Mouse (Mus musculus): Measurements from ENCODE around the gene Gm9887.

- TF ChIP-seq MAFK (IDR thresholded peaks at IDR 0.05; ENCODE audit: borderline replicate concordance, low read depth, low read length) (no peak), CTCF (IDR thresholded peaks at IDR 0.05 in 2 of 3, conservative IDR thresholded peaks at IDR 0.05 in 1 of 3; ENCODE audit: control insufficient read depth in 1 of 3, insufficient read depth in 1 of 3, low read depth in 2 of 3, low read length in 3 of 3, poor library complexity in 1 of 3, severe bottlenecking in 1 of 3) (no peak), ZC3H11A (IDR thresholded peaks at IDR 0.05; ENCODE audit: low read depth, low read length) (no peak), ELF1 (IDR thresholded peaks at IDR 0.05; ENCODE audit: low read depth, low read length) (no peak), EP300 (IDR thresholded peaks at IDR 0.05; ENCODE audit: low read depth in 1 of 2, low read length in 2 of 2) (no peak), SMC3 (IDR thresholded peaks at IDR 0.05; ENCODE audit: low read depth, low read length) (no peak), MYC (IDR thresholded peaks at IDR 0.05; ENCODE audit: low read depth, low read length) (no peak), ETS1 (IDR thresholded peaks at IDR 0.05; ENCODE audit: low read depth, low read length) (no peak), CHD1 (IDR thresholded peaks at IDR 0.05; ENCODE audit: low read depth, low read length) (no peak), POLR2A (IDR thresholded peaks at IDR 0.05; ENCODE audit: control insufficient read depth in 1 of 2, insufficient read depth in 1 of 2, low read depth in 1 of 2, low read length in 2 of 2, poor library complexity in 1 of 2) (no peak), MAZ (IDR thresholded peaks at IDR 0.05; ENCODE audit: low read depth, low read length) (no peak), NRF1 (IDR thresholded peaks at IDR 0.05; ENCODE audit: insufficient read depth, low read depth, low read length, poor library complexity, severe bottlenecking) (no peak), RAD21 (IDR thresholded peaks at IDR 0.05; ENCODE audit: low read depth, low read length) (no peak)
Observed at GRCm38 (mm10) chr12:69419606-69420005, 47.3 kb upstream of the Gm9887 start.

Measured in MEL (cell line).